Mouse (Mus musculus) heart, postnatal 4 days (tissue): ENCODE measurements at regions not wholly inside any gene's neighbourhood (a gene's known extent, or its start where the extent isn't known, plus 50 kb on each side); places are given as distances from the start of the nearest gene placed in this dataset.

Experiments used
- DNase-seq: peaks from one replicate; pipeline ENCODE4 v3.0.0; 2021

DNA sequence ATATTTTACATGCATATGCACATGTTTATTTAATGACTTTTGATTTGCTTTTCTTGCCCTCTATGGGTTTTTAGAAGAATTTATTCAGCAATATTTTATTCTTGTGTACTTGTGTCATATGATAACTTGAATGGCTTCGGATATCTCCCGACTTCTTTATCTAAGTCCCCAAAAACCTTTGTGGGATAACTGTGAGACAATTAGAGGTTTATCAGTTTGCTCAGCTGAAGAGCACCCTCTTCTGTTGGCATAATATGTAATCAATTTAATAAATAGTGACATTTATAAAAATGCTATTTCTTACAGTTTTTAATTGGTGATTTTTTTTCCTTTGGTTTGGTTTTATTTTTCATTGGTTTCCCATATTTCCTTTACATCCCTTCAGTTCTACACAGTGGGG lies 194.2 kb upstream of the Tent5a start:
- DNase-seq, result no peak

DNA sequence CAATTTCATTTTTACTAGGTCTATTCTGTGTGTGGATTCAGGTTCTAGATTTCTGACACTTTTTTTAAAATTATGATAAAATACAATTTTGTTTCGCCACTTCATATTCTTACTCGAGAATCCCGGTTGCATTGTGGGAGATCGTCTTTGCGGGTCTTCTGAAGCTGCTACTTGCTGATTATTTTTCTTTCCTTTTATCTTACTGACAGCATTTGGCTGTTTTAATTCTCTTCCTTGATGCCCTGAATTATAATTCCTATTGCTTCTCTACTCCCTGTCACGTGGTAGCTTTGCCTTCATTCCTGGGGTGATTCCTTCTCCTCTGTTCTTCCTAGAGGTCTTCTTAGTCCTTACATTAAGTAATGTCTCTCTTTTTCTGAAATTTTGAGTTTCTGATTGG lies 193.8 kb upstream of the Tent5a start:
- DNase-seq, result no peak

DNA sequence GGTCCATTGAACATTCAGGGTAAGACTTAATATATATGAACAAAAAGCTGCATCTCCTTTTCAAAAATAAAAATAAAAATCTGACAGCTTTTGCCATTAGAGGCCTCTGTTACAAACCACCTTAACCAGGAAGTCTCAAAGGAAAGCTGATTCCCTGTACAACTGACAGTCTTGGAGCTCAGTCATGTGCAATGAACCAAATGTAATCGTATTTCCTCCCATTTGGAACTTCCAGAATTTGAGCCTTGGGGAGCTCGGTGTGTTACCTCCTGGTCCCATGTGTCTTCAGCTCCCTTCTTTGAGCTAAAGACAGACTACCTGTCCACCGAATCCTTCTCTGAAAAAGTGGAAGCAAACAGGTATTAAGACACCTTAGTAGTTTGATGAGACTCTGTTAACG lies 171.9 kb upstream of the Tent5a start:
- DNase-seq, result no peak

DNA sequence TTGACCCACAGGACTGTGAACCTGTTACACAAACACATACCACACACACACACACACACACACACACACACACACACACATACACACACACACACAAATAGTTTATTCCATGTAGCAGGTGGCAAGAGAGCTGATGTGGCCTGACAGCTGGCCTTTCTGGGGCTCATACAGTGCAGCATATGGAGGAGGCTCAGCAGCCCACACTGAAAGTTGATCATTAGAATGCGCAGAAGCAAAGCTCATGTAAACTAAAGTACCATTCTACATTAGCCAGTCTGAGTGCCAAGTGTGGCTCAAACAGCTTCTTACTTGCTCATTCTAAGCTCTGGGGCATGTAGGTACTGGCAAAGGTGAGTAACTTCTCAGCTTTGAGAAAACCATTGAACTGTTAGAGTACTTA lies 170.2 kb upstream of the Tent5a start:
- DNase-seq, result no peak

DNA sequence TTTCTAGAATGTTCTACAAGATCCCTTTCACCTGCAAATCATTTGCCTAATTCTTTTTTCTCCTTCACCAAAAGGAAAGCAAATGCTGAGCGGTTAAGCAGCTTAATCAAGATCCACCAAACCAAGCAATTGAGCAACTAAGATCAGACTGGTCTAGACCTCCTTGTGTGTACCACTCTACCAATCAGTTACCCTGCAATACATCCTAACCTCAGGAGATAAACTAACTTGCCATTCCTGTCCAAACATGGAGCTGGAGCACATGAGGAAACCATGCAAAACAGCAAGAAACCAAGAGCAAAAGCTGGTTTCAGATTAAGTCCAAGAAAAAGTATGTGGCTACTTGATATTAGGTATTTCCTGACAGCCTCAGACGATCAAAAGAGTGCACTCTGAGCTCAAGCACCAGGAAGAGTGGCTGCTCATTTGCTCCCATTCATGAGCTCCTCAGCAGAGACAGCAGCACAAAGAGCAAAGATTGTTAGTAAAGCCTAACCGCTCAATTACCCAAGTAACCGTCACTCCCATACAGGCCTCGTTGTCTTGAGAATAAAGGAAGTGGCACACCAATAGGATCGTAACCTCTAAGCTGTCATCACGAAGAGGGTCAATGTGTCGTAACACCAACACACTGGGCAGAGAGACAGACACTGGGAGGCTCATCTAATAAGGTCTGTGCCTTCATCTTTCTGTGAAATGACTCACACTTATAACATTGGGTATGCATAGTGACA lies 169.5 kb upstream of the Tent5a start:
- DNase-seq, result no peak

DNA sequence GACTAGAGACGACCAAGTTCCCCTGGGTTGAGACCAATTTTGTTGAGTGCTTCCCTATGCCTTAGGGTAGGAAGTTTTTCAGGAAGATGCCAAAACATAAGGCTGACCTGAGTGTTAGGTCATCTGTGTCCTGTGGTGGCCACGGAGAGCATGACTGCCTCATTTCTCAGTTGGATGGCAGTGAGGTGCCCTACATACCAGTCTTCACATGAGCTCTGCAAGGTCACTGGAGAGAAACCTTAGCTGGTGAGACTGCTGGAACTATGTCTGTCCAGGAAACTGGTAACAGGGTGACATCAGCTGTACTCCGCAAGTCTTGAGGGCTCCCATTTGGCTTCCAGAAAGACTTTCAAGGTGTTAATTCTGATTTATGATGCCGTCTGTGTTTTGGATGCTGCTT lies 167.9 kb upstream of the Tent5a start:
- DNase-seq, result no peak

DNA sequence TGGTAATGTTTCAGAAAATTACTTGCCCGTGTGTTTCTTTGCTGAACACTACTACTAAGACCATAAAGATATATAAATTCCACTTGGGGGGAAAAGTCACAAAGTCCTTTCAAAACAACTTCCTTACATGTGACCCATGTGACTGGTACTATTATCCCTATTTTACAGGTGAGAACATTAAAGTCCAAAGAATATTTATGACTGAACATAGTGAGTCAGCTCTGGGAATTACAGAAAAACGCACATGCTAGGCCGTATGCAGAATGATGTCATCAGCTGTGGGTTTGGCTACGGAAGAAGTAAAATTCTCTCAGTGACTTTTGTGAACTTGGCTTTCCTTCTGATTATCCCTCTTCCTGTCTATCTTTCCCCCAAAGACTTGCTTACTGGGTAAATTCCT lies 166.6 kb upstream of the Tent5a start:
- DNase-seq, result no peak

DNA sequence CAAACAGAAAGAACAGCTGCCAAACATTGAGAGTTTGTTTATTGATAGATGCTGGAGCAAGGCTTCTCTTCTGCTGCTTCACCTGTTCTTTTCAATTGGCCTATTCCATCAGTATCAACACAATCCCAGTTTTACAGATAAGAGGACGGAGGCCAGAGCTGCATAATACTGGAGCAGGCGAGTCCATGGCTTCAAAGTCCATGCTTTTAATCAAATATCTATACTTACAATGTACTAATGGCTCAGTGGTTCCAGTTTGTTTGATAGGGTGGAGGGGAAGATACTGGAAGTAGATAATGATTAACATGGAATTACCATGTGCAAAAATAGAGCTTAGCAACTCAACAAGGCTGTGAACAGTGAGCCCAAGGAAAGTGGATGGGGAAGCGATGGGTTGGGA lies 163.2 kb upstream of the Tent5a start:
- no peak for DNase-seq

DNA sequence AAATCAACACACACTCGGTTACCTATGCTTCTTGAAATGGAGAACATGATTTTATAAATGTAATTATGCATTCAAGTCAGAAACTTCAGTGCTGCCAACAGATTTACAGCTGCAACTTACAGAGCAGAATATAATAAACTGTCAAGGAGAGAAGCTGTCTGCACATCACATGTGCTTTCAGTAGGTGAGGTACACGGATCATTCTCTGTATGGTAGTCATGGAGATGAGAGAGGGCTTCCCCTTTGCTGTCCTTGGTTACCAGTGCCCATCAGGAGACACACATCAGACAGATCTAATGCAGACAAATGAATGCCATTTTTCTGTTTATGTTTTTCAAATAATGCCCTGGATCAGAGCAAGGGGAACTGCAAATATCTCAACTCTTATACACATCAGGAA lies 160.8 kb upstream of the Tent5a start:
- DNase-seq, result no peak

DNA sequence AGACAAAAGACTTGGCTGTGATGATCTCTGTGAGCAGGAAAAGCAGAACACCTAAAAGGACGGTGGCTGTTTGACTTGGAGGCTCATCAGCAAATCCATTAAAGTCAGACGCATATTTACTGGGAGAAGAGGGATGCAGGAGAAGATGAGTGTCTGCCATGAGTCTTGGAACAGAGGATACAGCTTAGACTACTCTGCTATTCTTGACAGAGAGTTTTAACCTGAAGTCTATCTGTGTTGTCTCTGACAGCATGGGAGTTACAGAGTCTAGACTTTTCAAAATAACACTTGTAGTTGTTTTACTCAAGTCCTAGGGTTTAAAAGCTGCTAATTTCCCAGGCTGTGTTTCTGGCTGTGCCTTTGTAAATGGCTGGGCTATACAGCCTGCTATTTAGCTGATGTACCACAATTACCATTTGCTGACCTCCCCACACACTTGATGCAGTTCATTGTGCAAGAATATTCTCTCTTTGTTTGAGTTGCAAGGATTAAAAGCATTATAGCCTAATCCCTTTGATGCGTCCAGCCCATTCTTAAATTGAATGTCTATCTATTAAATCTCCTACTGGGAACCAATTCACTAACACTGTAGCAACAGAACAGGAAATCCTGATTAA lies 160.0 kb upstream of the Tent5a start:
- no peak for DNase-seq

DNA sequence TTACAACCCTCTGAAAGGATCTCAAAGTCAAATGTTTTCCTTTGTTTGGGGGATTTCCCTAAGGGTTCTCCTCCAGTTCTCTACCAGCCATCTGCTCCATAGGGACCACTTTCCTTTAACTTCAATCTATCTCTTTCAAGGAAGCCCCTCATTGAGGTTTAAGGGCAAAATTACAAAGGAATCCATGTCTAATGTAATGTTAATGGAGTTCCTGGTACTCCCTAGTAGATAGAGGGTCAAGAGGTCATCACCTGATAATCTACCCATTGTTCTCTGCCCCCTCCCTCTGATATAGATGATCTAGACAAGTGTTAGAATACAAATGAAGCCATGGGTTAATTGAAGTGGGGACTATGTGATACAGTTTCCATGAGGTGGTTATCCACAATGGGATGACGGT lies 158.6 kb upstream of the Tent5a start:
- DNase-seq, result no peak

DNA sequence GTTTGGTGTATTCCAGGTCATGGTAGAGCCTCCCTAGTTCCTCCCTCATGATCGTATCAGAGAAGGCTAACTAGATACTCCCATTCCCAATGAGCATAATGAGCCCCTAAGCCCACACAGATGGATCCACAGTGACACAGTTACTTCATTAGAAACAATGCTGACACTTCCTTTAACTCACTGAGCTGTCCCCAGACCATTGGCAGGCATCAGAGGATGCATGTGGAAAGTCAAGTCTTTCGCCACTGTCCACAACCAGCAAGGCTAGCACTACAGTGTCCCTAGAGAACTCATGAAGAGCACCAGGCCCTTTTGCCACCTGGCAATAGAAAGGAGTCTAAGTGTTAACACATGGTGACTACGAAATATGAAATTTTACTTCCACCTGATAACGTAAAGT lies 156.1 kb upstream of the Tent5a start:
- DNase-seq, result no peak

DNA sequence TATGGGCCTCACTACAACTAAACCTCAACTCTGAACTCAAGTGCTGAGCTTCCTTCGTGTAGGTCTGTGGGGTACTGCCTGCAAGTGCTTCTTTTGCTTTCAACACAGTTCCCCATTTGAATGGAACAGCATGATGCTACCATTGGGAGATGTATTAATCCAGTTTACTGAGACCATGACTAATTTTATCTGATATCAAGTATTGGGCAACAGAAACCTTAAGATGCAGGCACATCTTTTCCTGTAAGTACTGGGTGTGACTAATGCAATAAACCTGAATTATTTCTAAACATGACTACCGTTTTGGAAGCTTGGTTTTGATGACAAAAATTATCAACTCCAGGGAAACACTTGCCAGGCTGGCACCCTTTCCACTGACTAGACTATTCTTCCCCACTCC lies 153.4 kb upstream of the Tent5a start:
- no peak for DNase-seq

DNA sequence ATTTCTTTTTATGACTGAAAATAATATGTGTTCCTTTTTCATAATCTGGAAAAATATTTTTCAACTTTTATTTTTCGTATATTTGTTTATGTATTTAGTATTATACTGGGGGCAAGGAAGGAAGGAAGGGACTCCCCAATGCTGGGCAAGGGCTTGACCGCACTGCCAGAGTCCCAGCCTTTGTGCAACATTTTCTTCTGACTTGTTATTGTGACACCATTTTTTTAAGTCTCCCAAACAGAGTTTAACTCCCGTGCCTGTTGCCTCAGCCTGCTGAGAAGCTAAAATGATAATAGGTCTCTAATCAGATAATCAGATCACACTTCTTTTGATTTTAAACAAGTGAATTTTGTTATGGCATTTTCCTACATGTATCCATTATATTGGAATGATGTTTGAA lies 148.1 kb upstream of the Tent5a start:
- no peak for DNase-seq

DNA sequence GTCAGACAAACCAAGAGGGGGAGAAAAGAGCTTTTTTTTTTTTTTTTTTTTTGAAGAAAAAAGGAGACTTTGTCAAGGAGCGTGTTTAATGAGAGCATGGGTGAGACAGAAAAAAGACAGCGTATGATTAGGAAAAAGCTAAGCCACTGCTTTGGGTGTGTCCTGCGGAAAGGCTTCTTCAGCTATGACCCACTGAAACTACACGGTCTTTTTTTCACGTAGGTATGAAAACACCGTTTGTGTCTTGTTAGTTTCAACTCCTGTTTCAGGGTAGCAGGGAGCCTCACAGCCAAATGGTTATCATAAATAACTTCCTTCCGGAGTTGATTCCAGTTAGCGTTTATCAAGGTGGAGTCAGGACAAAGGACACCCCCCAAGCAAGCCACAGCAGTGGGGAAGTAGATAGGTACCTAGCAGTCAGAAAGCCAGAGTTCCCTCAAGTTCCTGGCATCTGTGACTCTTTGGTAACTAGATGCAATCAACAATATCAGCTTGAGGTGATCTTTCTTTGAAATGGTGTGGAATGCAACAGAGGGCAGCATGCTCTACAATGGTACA lies 143.2 kb upstream of the Tent5a start:
- no peak for DNase-seq

DNA sequence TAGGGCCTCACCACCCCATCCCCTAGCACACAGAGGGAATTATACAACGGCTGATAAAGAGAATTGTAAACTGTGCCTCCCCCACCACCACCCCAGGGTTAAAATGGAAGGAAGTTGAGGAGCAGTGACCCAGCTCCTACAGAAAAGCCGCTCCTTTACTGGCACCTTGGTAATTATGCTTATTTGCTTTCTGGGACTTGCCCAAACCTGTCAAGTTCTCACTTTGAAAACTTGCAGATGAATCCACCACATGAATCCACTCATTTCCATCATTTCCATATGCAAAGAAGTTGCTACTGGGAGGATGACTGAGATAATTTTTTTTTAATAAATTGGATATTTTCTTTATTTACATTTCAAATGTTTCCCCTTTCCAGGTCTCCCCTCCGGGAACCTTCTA lies 142.1 kb upstream of the Tent5a start:
- no peak for DNase-seq

DNA sequence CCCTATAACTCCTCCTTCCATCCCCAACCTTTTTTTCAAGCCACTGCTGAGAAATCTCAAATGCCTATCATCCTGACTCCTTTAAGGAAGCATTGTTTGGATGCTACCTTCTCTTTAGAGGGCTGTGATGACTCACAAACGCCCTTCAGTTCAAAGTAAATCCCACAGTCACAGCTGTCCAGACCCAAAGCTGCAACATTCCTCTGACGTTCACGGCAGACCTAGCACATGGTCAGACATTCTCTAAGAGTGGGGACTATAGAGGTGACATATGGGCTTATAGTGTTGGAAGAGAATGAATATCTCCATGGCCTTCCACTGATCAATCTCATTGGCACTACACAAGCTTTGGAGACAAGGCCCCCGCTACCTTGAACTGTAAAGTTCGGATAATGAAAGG lies 139.5 kb upstream of the Tent5a start:
- no peak for DNase-seq

DNA sequence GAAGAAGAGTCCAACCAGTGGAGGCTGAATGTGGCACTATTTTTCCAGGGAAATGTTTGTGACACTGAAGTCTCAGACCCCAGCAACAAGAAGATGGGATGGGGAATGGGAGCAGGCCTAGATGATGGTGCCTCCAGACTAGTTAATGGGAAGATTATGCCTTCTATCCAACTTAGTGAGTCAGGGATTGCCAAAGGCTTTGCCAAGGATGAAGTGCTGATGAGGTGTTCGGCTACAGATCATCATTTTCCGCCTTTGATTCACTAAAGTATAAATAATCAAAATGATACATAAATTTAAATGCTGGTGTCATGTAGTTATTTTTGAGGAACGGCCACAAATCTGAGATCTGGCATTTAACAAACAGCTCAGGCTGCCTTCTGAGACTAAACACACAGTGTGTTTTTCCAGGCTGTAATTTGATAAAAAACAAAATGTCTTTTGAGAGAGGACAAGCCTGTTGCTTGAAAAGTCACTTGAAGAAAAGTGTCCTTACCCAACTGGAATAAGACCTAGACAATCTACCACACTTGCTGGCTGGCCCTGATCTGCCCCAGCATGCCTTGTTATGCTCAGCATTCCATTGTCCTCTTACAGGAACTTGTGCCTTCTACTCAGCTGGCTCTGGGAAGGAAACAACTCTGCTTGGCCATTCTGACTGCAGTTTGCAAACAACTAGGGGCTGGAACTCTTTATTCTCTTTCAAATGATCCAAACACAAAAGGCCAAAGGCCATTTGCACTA lies 132.1 kb upstream of the Tent5a start:
- DNase-seq, result no peak

DNA sequence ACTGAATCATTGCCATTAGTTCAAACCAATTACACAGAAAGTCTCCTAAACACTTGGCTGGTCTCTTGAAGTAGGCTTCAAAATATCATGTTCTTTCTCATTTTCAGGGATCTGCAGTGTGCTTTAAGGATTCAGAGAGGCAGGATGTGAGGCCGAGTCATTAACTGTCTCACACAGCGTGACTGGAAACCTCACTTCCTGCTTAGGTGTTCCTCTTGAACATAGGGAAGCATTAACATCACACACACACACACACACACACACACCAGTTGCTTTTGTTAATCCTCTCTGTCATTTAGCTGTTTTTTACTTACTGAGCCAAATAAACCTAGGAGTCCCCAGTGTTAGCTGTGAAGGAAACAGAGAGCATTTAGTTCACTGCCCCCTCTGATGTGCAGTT lies 131.2 kb upstream of the Tent5a start:
- DNase-seq, result no peak

DNA sequence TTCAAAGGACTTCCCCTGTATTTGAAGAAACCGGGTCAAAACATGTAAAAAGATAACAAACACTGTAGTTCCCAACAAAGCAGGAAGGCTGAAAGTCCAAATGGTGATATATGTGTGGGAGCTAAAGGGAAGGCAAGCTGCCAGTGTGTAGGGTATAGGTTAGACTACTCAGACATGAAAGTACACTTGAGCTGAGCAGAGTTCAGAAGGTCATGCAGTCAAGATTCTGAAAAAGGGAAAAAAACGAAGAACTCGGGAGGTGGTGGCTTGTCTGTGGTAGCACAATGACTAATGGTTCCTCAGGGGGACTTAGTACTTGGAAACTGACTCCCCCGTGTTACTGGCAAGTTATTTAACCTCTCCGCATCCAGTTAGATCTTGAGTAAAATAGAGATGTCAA lies 130.3 kb upstream of the Tent5a start:
- no peak for DNase-seq

DNA sequence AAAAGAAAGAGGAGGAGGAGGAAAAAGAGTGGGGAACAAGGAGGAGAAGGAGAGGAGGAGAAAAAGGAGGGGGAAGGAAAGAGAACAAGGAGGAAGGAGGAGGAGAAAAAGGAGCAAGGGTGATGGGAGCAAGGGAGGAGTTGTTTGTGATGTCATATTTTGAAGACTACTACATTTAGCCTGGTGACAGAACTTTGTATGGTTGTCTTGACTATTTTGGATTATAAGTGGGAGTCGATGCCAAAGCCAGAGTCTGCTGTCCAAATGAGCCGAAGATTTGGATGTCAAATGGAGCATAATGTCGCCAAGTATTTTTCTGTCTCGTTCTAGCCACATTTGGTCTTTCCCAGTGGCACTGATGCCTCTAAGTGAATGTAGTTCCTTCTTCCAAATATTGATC lies 128.2 kb upstream of the Tent5a start:
- DNase-seq, result no peak

DNA sequence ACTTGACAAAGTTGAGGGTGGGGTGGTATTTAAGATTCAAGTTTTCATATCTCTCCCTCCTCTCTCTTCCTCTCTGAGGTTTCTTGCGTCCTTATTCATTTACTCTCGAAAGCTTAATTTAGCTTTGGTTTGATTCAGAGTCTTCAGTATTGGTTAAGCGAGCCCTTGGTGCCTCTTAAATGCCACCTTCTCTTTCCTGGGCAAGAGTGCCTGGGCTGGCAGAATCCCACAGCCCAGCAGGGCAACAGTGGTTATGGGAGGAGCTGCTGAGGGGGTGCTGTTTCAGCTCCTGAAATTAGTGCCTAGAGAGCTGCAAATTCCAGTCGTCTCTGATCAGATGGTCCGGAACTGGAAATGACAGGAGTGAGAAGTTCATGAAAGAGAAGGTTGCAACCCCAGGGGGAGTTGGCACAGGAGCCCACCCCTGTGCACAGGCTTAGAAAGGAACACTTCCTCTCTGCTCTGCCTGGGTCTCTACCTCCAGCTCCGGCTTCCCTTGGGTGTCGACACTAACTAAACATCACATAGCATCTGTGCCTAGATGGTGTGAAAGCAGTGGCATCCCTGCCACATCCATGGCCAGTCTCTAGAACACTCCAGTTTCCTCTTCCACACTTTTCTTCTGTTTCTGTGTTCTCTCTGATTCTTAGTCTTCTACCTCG lies 125.2 kb upstream of the Tent5a start:
- DNase-seq, result no peak

DNA sequence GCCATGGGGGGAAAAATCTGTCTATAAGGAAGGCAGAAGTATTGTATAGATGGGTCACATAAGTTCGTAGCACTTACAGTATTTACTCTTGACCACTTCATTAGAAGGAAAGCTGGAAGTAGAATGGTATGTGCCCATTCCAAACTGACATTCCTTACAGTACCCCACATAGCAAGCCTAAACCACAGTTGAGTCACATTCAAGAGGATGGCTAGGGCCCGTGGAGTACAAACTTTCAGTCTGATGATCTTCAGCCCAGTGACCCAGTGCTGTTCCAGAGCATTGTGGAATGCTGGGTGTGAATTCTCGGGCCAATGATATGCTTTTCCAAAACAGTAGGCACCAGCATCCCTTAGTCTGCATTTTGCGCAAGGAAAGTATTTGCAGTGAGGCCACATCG lies 124.2 kb upstream of the Tent5a start:
- DNase-seq, result no peak
